Mouse (Mus musculus) heart, postnatal 36 days (tissue): Measurements from ENCODE around the gene Vangl2. TPM values are rescaled to one million over a fixed set of nuclear protein-coding genes. Genes with fewer than 3 reads are reported as not detected.

Experiments used
- DNase-seq, 2 experiments: peaks; one replicate each; pipeline ENCODE4 v3.0.0; 2021 to 2022
- intact Hi-C: fragments of 180-260 bp; cut with DNase I; formaldehyde crosslinking; loops from one replicate; pipeline ENCODE4 v1.15.1; 2025
- total RNA-seq, 2 experiments: library from RNA; stranded (reverse); gene quantifications; 2 replicates each; pipeline ENCODE4 v1.2.3; 2021

The Vangl2 gene
- total RNA-seq, 2 experiments from 2014 or later = 2.3 to 3.1 TPM

DNA sequence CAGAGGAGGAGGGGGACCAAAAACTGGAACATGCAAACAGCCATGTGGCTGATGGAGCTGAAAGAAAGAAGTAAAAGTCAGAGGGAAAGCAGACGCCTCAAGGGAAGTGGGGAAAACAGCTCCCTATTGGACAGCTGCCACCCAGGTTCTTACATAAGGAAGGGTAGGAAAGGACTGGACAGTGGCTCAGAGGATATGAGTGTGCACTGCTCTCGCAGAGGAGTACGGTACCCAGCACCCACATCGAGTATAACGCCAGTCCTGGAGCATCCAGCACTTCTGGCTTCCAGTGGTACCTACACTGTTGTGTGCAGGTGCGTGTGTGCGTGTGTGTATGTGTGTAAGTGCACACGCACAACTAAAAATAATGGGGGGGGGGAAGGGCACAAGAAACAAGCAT is 18.2 kb upstream of the Vangl2 start:
- intact Hi-C loops = loop anchor here (2.0 to 5.0 kb wide), 3 partner anchors 71 to 278 kb away; no protein-coding TSS in a partner anchor
- DNase-seq = no peak

DNA sequence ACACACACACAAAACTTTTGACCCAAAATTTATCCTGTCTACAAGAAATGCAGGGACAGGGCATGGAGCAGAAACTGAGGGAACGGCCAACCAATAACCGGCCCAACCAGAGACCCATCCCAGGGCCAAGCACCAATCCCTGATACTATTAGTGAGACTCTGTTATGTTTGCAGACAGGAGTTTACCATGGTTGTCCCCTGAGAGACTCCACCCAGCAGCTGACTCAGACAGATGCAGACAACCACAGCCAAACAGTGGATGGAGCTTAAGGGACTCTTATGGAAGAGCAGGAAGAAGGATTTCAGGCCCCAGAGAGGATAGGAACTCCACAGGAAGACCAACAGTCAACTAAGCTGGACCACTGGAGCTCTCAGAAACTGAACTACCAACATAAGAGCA is 1.7 kb upstream of the Vangl2 start:
- DNase-seq = no peak
- intact Hi-C loops = no loop called here

DNA sequence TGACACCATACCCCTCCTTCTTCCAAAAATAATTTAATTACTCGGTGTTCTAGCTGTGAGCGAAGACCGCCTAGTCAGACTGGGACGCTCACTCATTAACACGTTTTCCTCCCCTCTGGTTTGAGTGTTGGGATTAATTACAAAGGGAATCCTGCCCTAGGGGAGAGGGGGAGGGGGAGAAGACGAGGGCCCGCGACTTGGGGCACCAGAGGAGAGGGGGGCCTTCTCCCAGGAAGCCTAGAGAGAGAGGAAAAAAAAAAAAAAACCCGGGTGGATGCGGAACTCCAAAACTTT is 488 bp downstream of the Vangl2 start:
- intact Hi-C loops = no loop called here
- no peak for DNase-seq

DNA sequence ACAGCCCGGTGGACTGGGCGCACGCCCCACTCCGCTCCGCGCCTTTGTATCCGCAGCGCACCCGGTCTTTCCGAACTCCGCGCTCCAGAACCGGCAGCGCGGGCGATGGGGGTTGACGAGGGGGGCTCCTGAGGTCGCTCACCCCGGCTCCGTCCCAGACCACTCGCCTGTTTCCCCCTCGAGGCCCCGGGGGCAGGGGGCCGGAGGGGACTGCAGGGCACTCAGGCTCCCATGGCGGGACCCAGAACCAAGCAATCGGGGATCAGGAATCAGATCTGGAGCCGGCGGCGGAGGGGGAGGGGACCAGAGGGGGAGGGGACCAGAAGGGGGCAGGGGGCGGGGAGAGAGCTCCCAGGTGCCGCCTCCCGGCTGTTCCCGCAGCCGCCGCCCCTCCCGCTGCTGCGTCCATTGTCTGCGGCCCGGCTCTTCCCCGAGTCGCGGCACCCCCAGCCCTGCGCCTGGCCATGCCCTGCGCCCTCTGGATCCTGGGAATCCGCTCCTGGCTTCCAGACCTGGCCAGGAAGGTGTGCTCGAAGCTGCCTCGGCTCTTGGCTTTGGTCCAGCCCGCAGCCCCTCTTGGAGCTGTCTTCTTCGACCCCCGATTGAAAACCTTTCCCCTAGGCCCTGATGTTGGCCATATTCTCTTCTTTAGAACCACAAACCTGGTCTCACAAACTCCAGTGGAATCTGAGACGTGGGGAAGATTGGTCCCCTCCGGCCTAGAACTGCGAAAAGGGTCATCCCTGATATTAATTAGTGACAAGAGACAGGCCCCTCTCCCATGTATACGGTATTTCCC is 1.0 kb downstream of the Vangl2 start:
- DNase-seq = peak; percentile 90 to 95
- intact Hi-C loops = no loop called here

DNA sequence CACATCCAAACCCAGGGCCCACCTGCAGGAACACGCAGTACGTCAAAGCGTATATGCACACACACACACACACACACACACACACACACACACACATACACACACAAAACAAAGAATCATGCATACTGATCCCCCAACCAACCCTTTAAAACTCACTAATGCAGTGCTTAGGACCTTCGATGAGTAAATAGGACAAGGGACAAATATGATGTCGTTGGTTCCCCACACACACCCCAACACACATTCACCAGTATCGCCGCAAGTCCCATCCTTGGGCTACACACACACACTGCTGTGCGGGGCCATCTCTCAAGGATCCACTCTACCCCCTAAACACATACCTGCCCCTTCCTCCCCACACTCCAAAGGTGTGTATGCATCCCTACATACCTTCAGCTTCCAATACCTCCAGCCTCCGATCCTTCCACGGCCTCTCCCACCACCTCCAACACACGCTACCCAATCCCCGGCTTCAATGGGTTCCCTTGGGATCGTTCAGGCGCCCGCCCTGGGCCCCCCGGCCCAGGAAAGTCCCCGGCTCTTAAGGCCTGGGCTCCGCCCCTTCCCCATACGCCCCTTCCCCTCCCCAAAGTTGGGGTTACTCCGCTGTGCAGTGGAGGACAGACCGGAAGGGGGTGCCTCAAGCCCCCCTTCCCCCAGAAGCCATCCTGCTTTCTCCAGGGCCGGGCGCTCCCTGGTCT is 1.9 kb downstream of the Vangl2 start:
- intact Hi-C loops = no loop called here
- peak in 1 of 2 experiments; percentile 15 for DNase-seq

DNA sequence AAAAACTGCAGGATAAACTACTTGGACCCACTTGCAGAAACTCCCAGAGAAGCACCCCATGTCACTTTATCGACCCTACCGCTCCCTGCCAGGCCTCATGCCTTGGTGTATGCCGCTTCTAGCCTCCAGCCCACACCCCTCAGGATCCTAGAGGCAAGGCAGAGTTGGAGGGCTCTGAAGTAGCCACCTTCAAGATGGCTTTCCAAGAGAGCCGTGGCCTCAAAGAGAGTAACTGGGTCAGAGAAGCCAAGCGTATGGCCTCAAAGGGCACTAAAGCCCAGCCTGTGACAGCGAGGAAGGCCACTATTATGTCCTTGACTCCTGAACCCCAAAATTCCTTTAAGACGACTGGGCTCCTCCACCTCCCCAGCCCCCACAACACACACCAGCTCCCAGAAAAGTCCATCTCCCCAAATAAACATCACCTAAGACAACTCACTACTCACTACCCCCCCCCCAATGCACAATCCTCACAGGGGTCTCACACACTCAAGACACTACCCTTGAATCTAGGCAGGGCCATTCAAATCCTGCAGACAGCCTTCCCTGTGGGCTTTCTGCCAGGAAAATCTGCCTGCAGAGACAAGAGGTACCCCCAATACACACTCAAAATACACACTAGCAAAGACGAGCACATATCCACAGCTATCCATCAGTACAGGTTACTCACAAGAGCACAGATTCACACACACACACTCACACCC is 2.9 kb downstream of the Vangl2 start:
- intact Hi-C loops = no loop called here
- DNase-seq = no peak

DNA sequence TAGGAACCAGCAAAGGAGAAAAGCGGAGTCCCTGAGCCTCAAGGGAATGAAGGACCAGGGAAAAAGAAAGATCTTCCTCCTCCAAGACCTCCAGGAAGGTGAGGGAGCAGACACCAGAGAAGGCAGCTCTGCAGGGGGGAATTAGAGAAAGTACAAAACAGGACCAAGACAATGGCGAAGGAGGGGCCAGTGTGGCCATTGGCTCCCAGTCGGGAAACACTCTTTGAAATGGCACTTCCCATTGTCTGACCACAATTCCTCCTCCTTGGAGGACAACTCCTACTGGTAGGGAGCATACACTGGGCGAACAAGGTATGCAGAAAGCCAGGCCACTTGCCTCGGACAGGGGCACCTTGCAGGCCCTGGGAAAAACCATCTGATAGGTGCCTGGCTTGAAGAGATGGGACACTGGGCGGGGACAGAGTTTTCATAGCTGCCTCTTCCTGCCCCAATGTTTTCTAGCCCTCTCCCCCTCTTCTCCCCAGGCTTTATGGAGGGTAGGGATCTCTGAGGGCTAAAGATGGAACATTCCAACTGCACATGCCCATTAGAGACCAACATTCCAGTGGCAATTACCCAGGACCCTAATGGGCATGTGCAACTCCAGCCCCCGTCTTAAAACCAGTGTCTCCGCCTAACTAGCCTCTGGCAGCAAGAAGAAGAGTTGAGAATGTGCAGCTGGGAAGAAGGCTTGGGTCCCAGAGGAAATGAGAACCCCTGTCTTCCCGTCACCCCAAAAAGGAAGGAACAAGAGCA is 3.9 kb downstream of the Vangl2 start:
- intact Hi-C loops = no loop called here
- DNase-seq = no peak

DNA sequence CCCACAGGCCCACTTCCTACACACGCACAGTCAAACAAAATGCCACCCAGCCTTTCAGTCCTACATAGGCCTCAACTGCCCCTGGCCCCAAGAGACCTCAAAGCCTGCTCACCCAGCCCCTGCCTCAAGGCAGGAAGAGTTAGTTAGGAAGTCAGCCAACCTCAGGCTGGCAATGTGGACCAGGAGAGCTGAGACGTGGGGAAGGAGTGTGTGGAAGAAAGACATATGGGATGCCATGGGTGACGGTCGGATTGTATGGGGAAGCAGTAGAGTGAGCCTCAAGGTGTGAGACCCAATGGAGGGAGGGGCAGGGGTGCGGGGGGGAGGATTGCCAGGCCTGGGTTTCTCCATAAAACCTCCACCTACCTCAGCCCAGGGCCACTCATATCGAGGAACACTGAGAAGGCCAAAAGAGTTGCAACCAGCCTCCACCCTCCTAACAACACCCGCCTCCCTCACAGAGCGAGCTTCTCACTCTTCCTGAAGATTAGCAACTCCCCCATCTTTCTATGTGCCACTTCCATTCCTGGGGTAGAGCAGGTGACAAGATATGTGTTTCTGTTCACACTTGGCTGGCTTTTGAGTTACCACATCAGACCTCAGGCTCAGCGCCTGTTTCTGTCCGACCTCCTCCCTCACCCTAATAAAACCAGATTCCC is 8.3 kb downstream of the Vangl2 start:
- no peak for DNase-seq
- intact Hi-C loops = no loop called here

DNA sequence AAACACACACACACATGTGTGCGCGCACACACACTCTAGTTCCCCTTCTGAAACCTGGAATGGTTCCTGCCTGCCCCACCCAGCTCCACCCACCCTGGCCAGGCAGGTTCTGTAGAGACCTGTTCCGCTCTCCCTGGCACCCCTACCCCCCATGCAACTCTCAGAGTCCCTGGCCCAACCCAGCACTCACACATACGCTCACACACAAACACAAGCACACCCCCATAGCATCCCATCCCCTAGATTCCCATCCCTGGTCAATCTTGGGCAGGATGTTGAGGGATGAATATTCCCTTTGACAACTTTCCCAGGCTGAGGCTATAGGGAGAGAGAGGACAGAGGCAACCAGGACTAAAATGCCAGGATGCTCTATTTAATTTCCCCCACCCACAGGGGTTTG is 8.9 kb downstream of the Vangl2 start:
- intact Hi-C loops = no loop called here
- DNase-seq = no peak

DNA sequence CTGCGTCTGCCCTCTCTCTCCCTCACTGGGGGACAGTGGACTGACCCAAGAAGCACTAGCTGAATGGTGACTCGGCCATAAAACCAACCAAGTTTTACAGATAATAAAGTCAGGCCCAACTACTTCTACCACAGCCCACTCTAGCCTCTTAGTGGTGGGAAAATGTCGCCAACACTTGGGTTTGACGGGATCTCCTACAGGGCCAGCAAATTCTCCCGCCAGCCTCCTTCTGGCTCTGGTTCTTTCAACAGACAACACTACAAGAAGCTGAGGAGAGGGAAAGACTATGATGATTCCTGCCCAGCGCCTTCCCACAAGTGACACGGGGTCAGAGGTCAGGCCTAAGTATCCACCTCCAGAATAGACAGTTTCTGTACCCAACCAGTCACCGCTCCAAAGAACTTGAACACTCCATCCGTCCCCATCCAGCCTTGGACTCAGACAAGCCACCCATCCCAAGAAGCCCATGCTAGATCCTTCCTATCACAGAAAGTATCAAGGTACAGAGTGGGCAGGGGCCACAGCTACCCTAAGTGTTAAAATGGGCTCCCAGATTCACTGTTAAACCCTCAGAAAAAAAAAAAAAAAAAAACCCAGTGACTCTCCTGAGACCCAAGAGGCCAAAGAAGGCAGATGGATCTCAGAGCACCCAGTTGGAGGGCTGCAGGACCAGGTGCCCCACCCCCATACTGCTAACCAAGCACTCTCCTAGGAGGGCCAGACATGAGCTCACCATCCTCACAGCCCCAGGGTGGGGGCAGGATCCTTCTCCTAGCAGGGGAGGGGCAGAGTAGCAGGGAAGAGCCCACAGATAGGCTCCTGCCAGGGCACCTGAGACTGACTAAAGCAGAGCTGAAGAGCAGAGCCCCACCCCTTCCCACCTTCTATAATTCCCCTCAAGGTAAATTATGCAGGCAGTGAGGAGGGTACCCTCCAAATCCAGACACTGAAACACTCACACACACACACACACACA is 9.6 kb downstream of the Vangl2 start:
- intact Hi-C loops = no loop called here

DNA sequence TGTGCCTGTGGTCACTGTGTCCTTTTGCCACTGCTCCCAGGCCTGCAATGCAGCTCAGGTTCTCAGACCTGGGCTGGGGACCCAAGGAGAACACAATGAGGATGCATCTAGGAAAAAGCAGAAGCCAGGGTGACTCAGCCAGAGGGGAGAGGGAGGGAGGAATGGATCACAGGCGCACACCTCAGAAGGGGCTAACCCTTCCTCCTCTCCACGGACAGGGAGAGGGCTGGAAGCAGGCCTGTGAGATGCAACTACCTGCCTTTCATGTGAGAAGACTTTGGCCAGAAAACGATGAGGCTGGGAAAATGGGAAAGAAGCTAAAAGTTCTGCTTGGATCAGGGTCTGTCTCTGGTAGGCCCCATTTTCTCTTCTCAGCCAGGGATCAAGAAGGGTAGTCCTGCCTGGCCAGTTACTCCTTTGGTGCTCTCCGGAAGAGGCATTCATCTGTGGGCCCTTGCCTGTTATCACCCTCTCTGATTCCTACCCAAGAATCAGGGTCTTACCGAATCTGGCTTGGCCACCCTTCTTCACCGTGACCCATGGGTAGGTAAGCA is 10.7 kb downstream of the Vangl2 start:
- intact Hi-C loops = no loop called here

More for the DNA sequence above, 9.6 kb downstream of the Vangl2 start:
- DNase-seq = no peak

DNA sequence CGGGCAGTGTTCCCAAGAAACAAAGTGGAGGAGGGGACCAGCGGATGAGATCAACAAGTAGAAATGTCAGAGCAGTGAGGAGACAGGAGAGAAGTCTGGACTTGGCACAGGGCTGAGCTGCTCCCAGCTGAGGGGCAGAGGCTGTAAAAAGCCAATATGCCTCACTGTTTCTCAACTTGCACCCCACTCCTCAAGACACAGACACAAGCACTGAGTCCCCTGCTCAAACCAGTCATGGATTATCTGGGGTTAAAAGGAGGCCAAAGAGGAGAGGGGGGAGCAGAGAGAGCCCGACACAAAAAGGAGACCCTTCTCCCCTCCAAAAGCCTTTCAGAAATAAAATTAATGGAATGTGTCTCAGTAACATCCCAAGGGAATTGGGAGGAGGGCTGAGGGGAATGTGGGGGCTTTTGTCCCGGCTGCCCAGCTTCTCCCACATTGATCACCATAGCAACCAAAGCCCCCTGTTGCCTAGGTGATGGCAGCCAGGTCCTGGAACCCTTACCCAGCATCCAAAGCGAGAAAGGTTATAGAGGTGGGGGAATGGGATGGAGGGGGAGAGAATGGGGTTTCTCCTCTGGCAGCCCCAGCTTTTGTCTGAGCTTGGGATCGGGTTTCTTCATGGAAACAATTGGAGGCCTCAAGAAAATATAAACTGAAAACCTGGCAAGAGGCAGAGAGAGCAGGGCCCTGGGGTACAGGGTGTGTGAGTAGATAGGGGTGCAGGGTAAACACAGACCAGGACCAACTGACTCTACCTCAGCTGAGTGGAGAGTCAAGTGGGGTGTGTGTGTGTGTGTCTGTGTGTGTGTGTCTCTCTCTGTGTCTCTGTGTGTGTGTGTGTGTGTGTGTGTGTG is 11.4 kb downstream of the Vangl2 start:
- intact Hi-C loops = no loop called here
- DNase-seq = no peak

More for the DNA sequence above, 10.7 kb downstream of the Vangl2 start:
- no peak for DNase-seq

DNA sequence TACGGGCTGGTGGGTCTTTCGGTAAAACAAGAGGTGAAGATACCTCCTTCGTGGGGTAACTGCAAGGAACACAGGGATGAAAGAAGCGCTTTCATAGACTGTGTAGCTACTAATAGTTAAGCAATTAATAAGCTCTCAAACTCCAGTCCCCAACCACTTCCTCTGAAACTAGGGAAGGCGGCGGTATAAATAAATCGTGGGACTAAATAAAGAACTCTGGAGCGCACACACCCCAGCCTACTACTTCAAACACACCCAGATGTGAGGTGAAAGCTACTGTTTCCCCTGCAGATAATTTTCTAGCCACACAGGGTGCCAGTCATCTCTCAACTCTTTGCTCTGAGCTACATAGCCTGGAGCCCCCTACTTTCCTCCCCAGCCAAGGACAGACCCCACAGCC is 12.2 kb downstream of the Vangl2 start:
- intact Hi-C loops = no loop called here

DNA sequence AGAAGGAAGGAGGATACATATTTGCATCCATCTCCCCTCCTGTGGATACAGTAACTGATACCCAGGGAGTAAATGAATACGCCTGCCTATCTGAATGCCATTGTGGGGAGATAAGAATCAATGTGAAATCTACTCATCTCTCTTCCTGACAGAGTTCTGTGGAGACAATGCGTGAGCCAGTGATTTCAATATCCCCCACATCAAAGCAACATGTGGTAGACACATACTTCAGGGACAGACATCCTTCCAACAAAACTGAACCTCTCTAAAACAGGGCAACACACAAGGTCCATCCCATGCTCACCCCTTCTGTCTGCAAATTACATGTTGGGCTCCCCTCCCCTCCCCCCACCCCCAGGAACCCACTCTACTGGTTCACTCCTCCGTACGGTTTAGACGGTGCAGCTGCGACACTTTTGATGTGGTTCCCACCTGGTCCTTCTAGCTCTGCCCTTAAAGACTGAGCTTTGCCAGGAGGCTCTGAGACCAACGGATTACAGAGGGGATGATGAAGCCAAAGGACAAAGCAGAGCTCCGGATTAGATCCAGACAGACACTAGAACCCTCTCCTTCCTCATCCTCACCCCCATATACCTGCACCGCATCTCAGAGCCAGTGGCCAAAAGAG is 12.8 kb downstream of the Vangl2 start:
- intact Hi-C loops = no loop called here
- no peak for DNase-seq

More for the DNA sequence above, 12.2 kb downstream of the Vangl2 start:
- DNase-seq = no peak

DNA sequence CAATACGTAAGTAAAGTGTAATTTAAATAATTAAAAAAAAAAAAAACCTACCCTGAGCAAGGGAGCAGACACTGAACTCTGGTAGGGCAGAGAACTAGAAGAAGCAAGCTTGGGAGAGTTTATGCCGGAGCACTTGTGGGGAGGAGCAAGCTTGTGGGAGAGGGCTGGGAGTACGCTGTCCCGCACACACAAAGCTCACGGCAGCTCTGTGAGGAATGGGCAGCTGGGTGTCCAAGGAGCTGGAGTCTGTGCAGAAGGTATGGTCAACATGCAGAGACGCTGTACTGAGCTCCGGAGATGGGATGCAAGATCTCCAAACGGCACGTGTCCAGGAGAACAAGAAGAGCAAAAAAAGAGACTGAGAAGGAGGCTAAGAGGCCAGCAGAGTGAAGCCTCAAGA is 13.5 kb downstream of the Vangl2 start:
- DNase-seq = no peak
- intact Hi-C loops = no loop called here

DNA sequence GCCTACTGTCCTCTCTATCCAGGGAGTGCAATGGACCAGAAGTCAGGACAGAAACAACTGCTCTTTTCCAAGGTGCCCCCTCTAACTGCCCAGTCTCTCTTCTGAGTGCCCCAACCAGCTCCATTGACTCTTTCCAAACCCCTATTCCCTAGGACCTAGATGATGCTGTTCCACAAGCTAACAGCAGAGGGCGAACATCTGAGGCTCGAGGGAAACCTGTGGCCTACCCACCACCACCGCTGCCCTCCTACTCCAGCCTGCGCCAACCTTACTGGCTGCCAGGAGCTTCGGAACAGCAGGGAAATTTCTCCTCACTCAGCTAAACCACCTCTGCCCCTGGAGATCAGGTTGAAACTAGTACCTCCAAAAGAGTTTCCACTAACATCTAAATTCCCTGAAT is 16.2 kb downstream of the Vangl2 start:
- peak; percentile 52 to 63 for DNase-seq
- intact Hi-C loops = no loop called here

DNA sequence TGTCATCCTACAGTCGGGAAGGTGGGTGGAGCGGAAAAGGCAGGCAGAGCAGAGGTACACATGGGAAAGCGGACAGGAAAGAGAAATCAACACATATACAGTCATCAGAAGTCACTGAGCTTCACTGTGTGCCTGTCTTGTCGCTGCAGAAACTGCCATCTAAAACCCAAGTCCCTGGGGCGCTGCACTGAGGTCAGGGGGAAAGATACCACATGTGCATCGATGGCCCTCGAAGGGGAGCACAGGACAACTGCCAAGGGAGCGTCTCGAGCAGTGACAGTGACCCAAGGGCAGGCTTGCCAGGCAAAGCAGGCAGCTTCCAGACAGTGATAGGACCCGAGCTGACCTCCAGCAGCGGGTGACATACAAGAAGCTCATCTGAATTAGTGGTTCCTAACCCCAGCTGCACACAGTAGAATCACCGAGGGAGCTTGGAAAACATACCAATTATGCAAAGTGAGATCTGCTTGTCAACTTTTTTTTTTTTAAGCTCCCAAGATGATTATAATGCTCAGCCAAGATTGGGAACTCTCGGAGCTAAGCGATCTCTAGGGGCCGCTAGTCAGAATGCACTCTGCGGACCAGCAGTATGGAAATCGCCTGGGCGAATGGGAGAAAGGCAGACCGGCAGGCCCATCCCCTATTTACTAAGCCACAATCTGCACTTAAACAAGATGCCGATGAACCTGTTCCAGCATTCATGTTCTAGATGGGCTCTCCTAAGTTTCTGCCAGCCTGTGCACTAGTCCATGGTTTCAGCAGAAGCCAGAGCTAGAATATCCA is 18.0 kb downstream of the Vangl2 start:
- intact Hi-C loops = no loop called here

More for the DNA sequence above, 18.0 kb downstream of the Vangl2 start:
- DNase-seq = no peak
